Mouse (Mus musculus) subcutaneous adipose tissue, adult 2 months (tissue): ENCODE measurements around the gene Scrt2. TPM values are rescaled to one million over a fixed set of nuclear protein-coding genes. Genes with fewer than 3 reads are reported as not detected.

Experiments used
- polyA plus RNA-seq: library from polyadenylated mRNA; depleted of rRNA; stranded (reverse); fragments of >200 nt; gene quantifications from 2 replicates; pipeline ENCODE4 v1.2.3, GENCODE M21; 2012; ENCODE audit warnings: low replicate concordance; rRNA removed

The Scrt2 gene
- not detected in 2 replicates for polyA plus RNA-seq

DNA sequence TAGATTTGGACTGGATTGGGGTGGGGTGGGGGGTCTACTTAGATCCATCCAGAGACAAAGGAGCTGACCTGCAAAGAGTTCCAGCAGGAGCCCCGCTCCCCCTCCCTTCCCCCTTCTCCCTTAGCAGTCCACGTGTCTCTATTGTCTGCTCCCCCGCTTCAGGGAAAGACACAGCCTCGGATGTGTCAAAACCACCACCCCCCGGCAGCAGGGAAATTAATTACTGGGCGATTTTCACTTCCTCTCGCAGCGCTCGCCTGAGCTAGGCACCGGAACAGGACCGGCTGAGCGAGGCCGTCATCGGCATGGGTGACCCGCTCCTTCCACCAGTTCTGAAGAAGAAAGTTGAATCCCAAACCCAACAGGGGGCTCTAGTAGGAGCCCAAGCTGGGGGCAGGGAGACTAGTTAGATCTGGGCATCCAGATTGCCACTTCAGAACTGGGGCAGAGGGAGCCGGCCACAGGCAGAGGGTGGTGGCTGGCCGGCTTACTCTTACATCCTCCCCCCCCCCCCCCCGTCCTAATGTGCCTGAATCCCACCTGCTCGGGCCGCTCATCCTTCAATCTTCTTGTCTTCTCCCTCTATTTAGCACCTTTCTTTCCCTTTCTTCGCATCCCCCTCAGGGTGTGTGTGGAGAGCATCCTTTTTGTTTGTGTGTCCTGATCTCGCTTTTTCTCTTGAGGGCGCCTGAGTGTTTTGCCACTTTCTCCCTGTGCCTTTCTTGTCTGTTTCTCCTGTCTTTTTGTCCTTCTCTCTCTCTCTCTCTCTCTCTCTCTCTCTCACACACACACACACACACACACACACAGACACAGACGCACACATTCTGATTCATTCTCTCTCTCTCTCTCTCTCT, at the start of gene Scrt2:
Gene Scrt2 (plus strand): TSS at position 845 of the 857 bp plus-strand sequence.

DNA sequence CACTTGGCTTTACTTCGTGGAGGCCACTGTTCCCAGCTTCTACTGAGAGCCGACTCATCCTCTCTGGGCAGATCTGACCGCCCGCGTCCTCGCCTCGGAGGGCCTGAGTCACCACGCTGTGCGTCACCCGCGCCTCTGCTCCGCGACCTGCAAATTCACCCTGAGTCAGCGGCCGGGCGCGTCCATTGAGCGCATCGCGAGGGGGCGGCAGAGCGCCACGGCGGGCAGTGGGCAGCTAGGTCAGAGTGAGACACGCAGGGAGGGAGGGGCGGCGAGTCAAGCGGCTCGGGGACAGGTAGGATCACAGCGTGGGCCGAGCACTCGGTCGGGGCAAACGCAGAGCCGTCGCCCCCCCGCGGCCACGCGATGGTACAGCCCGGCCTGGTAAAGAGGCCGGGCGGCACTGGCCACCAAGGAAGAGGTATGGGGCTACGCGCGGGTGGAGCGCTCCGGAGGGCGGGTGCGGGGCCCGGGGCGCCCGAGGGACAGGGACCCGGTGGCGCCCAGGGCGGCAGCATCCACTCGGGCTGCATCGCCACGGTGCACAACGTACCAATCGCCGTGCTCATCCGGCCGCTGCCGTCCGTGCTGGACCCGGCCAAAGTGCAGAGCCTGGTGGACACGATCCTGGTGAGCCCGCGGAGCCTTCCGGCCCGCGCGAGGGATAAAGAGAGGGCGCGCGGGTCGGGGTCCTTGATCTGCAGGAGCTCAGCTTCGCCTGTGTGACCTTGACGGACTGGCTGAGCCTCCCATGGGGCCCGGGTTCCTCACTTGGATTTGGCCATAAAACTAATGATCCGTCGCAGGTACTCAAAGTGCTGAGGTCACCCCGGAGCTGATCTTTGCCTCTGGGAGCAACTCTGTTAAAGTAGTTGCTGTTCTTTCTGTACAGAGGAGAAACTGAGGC, 24.2 kb downstream of the Scrt2 start, which contains the start of gene Srxn1:
Gene Srxn1 (plus strand): TSS at position 199 of the 907 bp plus-strand sequence.

DNA sequence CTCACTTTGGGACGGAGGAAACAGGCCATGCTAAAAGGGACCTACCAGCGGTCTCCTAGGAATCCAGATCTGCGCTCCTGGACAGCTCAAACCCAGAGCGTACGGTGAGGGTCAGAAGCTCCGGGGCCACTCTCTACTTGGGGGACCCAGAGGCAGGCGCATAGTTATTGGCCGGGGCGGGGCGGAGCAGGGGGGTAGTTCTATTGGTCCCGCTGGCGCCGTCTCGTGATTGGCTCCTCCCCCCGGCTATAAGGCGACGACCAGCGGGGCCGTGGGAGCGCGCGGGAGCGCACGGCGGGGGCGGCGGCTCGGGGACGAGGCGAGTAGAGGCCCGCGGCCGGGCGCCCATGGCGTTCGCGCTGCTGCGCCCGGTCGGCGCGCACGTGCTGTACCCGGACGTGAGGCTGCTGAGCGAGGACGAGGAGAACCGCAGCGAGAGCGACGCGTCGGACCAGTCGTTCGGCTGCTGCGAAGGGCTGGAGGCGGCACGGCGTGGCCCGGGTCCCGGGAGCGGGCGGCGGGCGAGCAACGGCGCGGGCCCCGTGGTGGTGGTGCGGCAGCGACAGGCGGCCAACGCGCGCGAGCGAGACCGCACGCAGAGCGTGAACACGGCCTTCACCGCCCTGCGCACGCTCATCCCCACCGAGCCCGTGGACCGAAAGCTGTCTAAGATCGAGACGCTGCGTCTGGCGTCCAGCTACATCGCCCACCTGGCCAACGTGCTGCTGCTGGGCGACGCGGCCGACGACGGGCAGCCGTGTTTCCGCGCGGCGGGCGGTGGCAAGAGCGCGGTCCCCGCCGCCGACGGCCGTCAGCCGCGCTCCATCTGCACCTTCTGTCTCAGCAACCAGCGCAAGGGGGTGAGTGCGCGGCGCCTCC, 62.2 kb downstream of the Scrt2 start, which contains the start of gene Tcf15:
Gene Tcf15 (plus strand): TSS at position 283 of the 879 bp plus-strand sequence.

Other genes starting within 250 kb of the Scrt2 start
- gene Rspo4, start 238.6 kb upstream of the Scrt2 start, polyA plus RNA-seq = not detected in 2 replicates
- 1.7 and 4.6 TPM in 2 replicates for gene Angpt4, start 170.3 kb upstream of the Scrt2 start, polyA plus RNA-seq
- gene Fam110a, start 101.3 kb upstream of the Scrt2 start, polyA plus RNA-seq = 7.3 and 15.1 TPM in 2 replicates
- 10.0 and 19.1 TPM in 2 replicates for gene Slc52a3, start 85.0 kb upstream of the Scrt2 start, polyA plus RNA-seq
- 67.0 and 84.0 TPM in 2 replicates for gene Srxn1, start 24.0 kb downstream of the Scrt2 start, polyA plus RNA-seq
- 12.9 and 47.6 TPM in 2 replicates for gene Tcf15, start 62.0 kb downstream of the Scrt2 start, polyA plus RNA-seq
- gene Csnk2a1, start 145.3 kb downstream of the Scrt2 start, polyA plus RNA-seq = 32.1 and 36.9 TPM in 2 replicates
- 103 and 134 TPM in 2 replicates for gene Tbc1d20, start 212.3 kb downstream of the Scrt2 start, polyA plus RNA-seq